Mouse (Mus musculus) testis, adult 10 weeks (tissue): ENCODE results near the gene Zfp180. TPM values are rescaled to one million over a fixed set of nuclear protein-coding genes. Genes with fewer than 3 reads are reported as not detected.

Source experiments
- polyA plus RNA-seq: library from polyadenylated mRNA; stranded (reverse); fragments of 350-450 nt; fragmentation: Illumina TruSeq; extraction: RNeasy Lipid Tissue Mini Kit (QIAGEN cat#74804); gene quantifications from one replicate; pipeline ENCODE4 v1.2.3, GENCODE M21; 2014; ENCODE audit warnings: low read depth, low replicate concordance

Zfp180 gene
- 6.5 TPM for polyA plus RNA-seq

GRCm38 (mm10) chr7:24081634-24082431 lies at the start of gene Zfp180:
TSS of gene Zfp180 (plus strand) at chr7:24081924.

DNA sequence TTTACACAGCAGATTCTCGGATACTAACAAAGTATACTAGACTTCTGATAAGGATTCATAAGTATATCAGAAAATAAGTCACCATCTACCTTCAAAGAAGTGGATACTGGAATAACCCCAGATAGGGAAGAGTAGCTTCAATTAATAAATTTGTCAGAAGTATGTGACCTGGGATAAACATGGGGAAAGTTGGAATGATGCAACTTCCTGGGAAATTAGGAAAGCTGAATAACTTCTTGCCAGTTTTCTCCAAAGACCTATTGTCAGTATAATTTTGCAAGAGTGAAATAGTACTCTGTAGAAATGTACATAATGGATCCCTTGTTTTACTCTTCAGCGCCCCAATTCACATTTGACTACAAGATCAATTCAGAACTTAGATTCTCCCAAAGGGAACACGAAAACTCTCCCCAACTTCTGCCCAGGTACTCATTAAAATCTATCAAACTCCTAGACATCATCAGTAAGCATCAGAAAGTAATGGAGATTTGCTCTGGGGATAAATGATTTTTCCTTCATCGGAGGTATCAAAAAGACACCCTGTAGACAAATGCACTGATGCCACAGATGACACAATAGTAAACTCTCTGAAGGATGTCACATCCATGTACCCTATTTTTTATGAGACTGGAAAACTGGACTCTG lies 28.9 kb upstream of the Zfp180 start, which contains the start of gene Vmn1r183:
Gene Vmn1r183 (plus strand): TSS at position 595 of the 645 bp plus-strand sequence.

GRCm38 (mm10) chr7:24112156-24112856 lies 30.6 kb downstream of the Zfp180 start, which contains the start of gene Zfp112:
TSS of gene Zfp112 (plus strand) at chr7:24112314.

GRCm38 (mm10) chr7:24133996-24134828 lies 52.5 kb downstream of the Zfp180 start, which contains the start of gene Zfp235:
TSS of gene Zfp235 (plus strand) at chr7:24134169.

Other genes starting within 250 kb of the Zfp180 start
- not detected for gene Vmn1r176, start 244.6 kb upstream of the Zfp180 start, polyA plus RNA-seq
- gene Vmn1r177, start 215.5 kb upstream of the Zfp180 start, polyA plus RNA-seq, result not detected
- gene Vmn1r178, start 189.9 kb upstream of the Zfp180 start, polyA plus RNA-seq, result not detected
- not detected for gene Vmn1r179, start 154.9 kb upstream of the Zfp180 start, polyA plus RNA-seq
- gene Vmn1r180, start 131.3 kb upstream of the Zfp180 start, polyA plus RNA-seq, result not detected
- 9.7 TPM for gene Vmn1r181, start 107.3 kb upstream of the Zfp180 start, polyA plus RNA-seq
- gene V1rd19, start 80.2 kb upstream of the Zfp180 start, polyA plus RNA-seq, result 0.35 TPM
- gene Vmn1r183, start 28.7 kb upstream of the Zfp180 start, polyA plus RNA-seq, result not detected
- gene Zfp112, start 30.4 kb downstream of the Zfp180 start, polyA plus RNA-seq, result 0.52 TPM
- gene Zfp235, start 52.2 kb downstream of the Zfp180 start, polyA plus RNA-seq, result 1.3 TPM
- gene Zfp114, start 93.1 kb downstream of the Zfp180 start, polyA plus RNA-seq, result 0.21 TPM
- 3.2 TPM for gene Zfp111, start 129.5 kb downstream of the Zfp180 start, polyA plus RNA-seq
- 0.70 TPM for gene Zfp109, start 155.6 kb downstream of the Zfp180 start, polyA plus RNA-seq
- gene Zfp108, start 172.9 kb downstream of the Zfp180 start, polyA plus RNA-seq, result 0.77 TPM
- 6.5 TPM for gene Zfp93, start 188.5 kb downstream of the Zfp180 start, polyA plus RNA-seq
- 8.8 TPM for gene Zfp61, start 219.3 kb downstream of the Zfp180 start, polyA plus RNA-seq
- 3.2 TPM for gene Zfp94, start 234.7 kb downstream of the Zfp180 start, polyA plus RNA-seq